Mouse (Mus musculus): ENCODE measurements around the gene Morn2. TPM values are rescaled to one million over a fixed set of nuclear protein-coding genes. Genes with fewer than 3 reads are reported as not detected.
A peak's percentile ranks its signal among the peaks of the same experiment; 100 is the strongest.
"Not testable (repeated sequence)": the region's sequence is repeated elsewhere in the genome, so short reads cannot be mapped to it uniquely, and the experiment has no call there.

Morn2 gene
- 1 to 10 TPM; 2.4 to 2.6 TPM for polyA plus RNA-seq (2017; shearing (Covaris generic))

- ATAC-seq, result peak; percentile 93
Measured at GRCm38 (mm10) chr17:80290074-80290657, at the start of gene Morn2, which contains the start of gene Dhx57. Gene Morn2 (plus strand): TSS chr17:80290203. Gene Dhx57 (minus strand): TSS chr17:80290476.

- ATAC-seq, result no peak
Measured at GRCm38 (mm10) chr17:80241594-80241993, 48.4 kb upstream of the Morn2 start.

- ATAC-seq, result no peak
Measured at GRCm38 (mm10) chr17:80243116-80243515, 46.9 kb upstream of the Morn2 start.

- no peak for ATAC-seq
Measured at GRCm38 (mm10) chr17:80252757-80253525, 37.1 kb upstream of the Morn2 start.

- no peak for ATAC-seq
Measured at GRCm38 (mm10) chr17:80254421-80254820, 35.6 kb upstream of the Morn2 start.

- ATAC-seq, result no peak
Measured at GRCm38 (mm10) chr17:80255208-80255607, 34.8 kb upstream of the Morn2 start.

GRCm38 (mm10) chr17:80267065-80267464, 22.9 kb upstream of the Morn2 start:
- ATAC-seq, result no peak

GRCm38 (mm10) chr17:80268151-80268550, 21.9 kb upstream of the Morn2 start:
- ATAC-seq, result no peak

GRCm38 (mm10) chr17:80270622-80271021, 19.4 kb upstream of the Morn2 start:
- not testable (repeated sequence) for ATAC-seq

GRCm38 (mm10) chr17:80278255-80278654, 11.7 kb upstream of the Morn2 start:
- ATAC-seq, result no peak

- no peak for ATAC-seq
Measured at GRCm38 (mm10) chr17:80279340-80280070, 10.5 kb upstream of the Morn2 start.

- no peak for ATAC-seq
Measured at GRCm38 (mm10) chr17:80284446-80284845, 5.6 kb upstream of the Morn2 start.

- no peak for ATAC-seq
Measured at GRCm38 (mm10) chr17:80288012-80288411, 2.0 kb upstream of the Morn2 start.

GRCm38 (mm10) chr17:80289280-80290073, 526 bp upstream of the Morn2 start:
- peak; percentile 56 for ATAC-seq

GRCm38 (mm10) chr17:80291148-80291547, 1.1 kb downstream of the Morn2 start:
- no peak for ATAC-seq

GRCm38 (mm10) chr17:80295258-80295657, 5.3 kb downstream of the Morn2 start:
- ATAC-seq, result no peak

- ATAC-seq, result no peak
Measured at GRCm38 (mm10) chr17:80298844-80299243, 8.8 kb downstream of the Morn2 start.

GRCm38 (mm10) chr17:80307251-80307650, 17.2 kb downstream of the Morn2 start, which contains the start of gene Arhgef33:
Gene Arhgef33 (plus strand): TSS chr17:80307407.
- no peak for ATAC-seq

GRCm38 (mm10) chr17:80311761-80312160, 21.8 kb downstream of the Morn2 start:
- no peak for ATAC-seq

- ATAC-seq, result no peak
Measured at GRCm38 (mm10) chr17:80312405-80312804, 22.4 kb downstream of the Morn2 start.

GRCm38 (mm10) chr17:80322228-80322627, 32.2 kb downstream of the Morn2 start:
- no peak for ATAC-seq

- ATAC-seq, result peak; percentile 29
Measured at GRCm38 (mm10) chr17:80323015-80323414, 33.0 kb downstream of the Morn2 start.
